Mouse (Mus musculus) MEL (cell line): ENCODE measurements around the gene Zyg11b.

Experiments
- CHD1 ChIP-seq: IDR thresholded peaks from 2 replicates; pipeline ENCODE4 v1.6.1; 2012; ENCODE audit warnings: low read depth, mild to moderate bottlenecking, inconsistent platforms, low read length, improper control_type of control experiment
- CTCF ChIP-seq, 3 experiments: IDR thresholded peaks in 2 of 3; conservative IDR thresholded peaks in 1 of 3; 2 replicates each; pipeline ENCODE4 v1.5.1; 2011 to 2012; ENCODE audit warnings: low read length in 3 of 3, low read depth in 2 of 3, mild to moderate bottlenecking in 2 of 3, improper control_type of control experiment in 1 of 3, inconsistent platforms in 1 of 3, mixed read lengths in 1 of 3, moderate library complexity in 1 of 3; ENCODE audit not compliant: control insufficient read depth in 1 of 3, insufficient read depth in 1 of 3, poor library complexity in 1 of 3, severe bottlenecking in 1 of 3
- E2F4 ChIP-seq: IDR thresholded peaks from 2 replicates; pipeline ENCODE4 v1.6.1; 2011; ENCODE audit warnings: low read depth, low read length, improper control_type of control experiment, borderline replicate concordance

DNA sequence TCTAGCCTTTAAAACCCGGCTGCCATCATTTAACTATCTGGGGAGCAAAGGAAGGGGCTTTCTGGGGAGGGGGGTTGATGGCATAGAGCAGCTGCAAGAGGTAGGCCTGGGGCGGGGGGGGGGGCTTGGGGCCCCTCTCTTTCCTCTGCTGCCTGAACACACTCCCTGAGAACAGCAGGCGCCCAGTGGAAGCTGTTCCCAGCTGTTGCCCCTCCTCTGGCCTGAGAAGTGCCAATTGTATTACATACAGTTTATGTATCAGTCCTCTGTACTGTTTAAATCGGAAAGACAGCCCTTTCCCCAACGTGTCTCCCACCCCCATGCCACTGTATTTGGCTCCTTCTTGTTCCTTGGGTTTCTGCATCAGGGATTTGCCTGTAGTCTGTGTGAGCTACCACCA lies 44.9 kb upstream of the Zyg11b start:
- TF ChIP-seq CTCF (IDR thresholded peaks at IDR 0.05 in 2 of 3, conservative IDR thresholded peaks at IDR 0.05 in 1 of 3; ENCODE audit: control insufficient read depth in 1 of 3, insufficient read depth in 1 of 3, low read depth in 2 of 3, low read length in 3 of 3, poor library complexity in 1 of 3, severe bottlenecking in 1 of 3) (no peak), CHD1 (no peak), E2F4 (no peak)
